Mouse (Mus musculus) layer of hippocampus, postnatal 14 days (tissue): Measurements from ENCODE around the gene Fam83g. TPM values are rescaled to one million over a fixed set of nuclear protein-coding genes. Genes with fewer than 3 reads are reported as not detected.

ENCODE experiments used
- DNase-seq, 2 experiments: peaks; one replicate each; pipeline ENCODE4 v3.0.0; 2021 to 2022; ENCODE audit warnings: low spot score in 2 of 2, mixed read lengths in 1 of 2
- total RNA-seq, 2 experiments: library from RNA; stranded (reverse); gene quantifications; 2 replicates each; pipeline ENCODE4 v1.2.3; 2021

The Fam83g gene
- total RNA-seq, 2 experiments from 2014 or later: 0.07 TPM; not detected in 1

- DNase-seq: no peak
These were observed 12.0 kb upstream of the Fam83g start for GRCm38 (mm10) chr11:61671781-61672383.

- DNase-seq: peak in 1 of 2 experiments; percentile 34
These were observed 10.2 kb upstream of the Fam83g start for GRCm38 (mm10) chr11:61673686-61674085.

- DNase-seq: no peak
These were observed 9.6 kb upstream of the Fam83g start for GRCm38 (mm10) chr11:61674151-61674838.

- DNase-seq: no peak
These were observed 9.1 kb upstream of the Fam83g start for GRCm38 (mm10) chr11:61674839-61675159.

GRCm38 (mm10) chr11:61675332-61675731, 8.6 kb upstream of the Fam83g start:
- no peak for DNase-seq

GRCm38 (mm10) chr11:61676216-61676854, 7.6 kb upstream of the Fam83g start:
- no peak for DNase-seq

- no peak for DNase-seq
These were observed 6.2 kb upstream of the Fam83g start for GRCm38 (mm10) chr11:61677709-61678108.

GRCm38 (mm10) chr11:61679091-61679866, 4.6 kb upstream of the Fam83g start:
- no peak for DNase-seq

GRCm38 (mm10) chr11:61685119-61685725, 1.3 kb downstream of the Fam83g start:
- DNase-seq: no peak

- DNase-seq: no peak
These were observed 2.2 kb downstream of the Fam83g start for GRCm38 (mm10) chr11:61686141-61686540.

GRCm38 (mm10) chr11:61686906-61687453, 3.1 kb downstream of the Fam83g start:
- no peak for DNase-seq

GRCm38 (mm10) chr11:61687595-61687994, 3.7 kb downstream of the Fam83g start:
- DNase-seq: no peak

GRCm38 (mm10) chr11:61692996-61693395, 9.1 kb downstream of the Fam83g start:
- DNase-seq: no peak

- no peak for DNase-seq
These were observed 15.0 kb downstream of the Fam83g start for GRCm38 (mm10) chr11:61698852-61699251.

- DNase-seq: no peak
These were observed 15.6 kb downstream of the Fam83g start for GRCm38 (mm10) chr11:61699460-61699859.

GRCm38 (mm10) chr11:61699933-61700332, 16.0 kb downstream of the Fam83g start:
- DNase-seq: no peak

- no peak for DNase-seq
These were observed 17.8 kb downstream of the Fam83g start for GRCm38 (mm10) chr11:61701696-61702095.

GRCm38 (mm10) chr11:61702494-61702893, 18.6 kb downstream of the Fam83g start:
- DNase-seq: no peak

GRCm38 (mm10) chr11:61705581-61705980, 21.7 kb downstream of the Fam83g start:
- DNase-seq: no peak

- DNase-seq: no peak
These were observed 22.3 kb downstream of the Fam83g start for GRCm38 (mm10) chr11:61706232-61706631.

GRCm38 (mm10) chr11:61708928-61709327, 25.0 kb downstream of the Fam83g start:
- DNase-seq: no peak
